Mouse (Mus musculus) retina, postnatal 1 day (tissue): Measurements from ENCODE around the gene Mrps11.
A peak's percentile ranks its signal among the peaks of the same experiment; 100 is the strongest.

Source experiments
- DNase-seq: peaks from one replicate; pipeline ENCODE4 v3.0.0-alpha.2; 2012

Gene Mrps11

DNA sequence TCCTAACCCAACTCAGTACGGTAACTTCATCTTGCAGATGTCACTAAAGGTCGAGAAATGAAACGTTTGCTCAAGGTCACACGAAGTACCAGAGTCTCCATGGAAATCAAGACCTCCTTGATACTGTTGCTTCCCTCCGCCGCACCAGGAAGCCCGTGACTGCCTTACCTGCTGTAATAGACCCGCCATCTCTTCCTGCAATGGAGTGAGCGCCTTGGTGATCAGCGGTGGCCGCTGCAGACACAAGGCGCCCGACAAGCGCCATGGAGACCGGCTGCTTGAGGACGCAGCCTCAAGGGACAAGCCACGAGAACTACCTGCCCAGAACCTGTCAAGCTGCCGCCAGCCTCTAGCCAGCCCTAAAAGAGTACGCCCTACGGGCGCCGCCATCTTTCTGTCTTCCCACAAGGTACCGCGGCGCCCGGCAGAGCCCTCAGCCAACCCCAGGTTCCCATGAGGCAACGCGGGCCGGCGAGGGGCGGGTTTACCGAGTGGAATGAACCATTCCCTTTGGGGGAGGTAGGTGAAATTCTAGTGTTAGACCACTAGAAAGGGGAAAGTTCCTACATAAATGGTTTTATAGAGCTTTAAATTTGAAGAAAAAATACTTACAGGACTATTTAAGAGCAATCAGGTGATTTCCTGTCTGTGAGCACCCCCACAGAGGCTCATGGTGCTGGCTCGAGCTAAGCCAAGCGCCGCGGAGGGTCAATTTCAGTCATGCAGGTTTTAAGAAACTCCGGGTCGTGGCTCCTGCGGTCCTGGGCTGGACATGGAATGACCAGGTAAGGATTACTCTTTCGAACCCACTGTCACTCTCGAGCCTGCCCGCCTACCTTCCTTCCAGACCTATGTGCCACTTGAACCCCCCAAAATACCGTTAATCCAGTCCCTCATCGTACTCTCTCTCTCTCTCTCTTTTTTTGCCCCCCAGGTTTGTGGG lies at the start of gene Mrps11, which contains the start of gene Mrpl46:
TSS of gene Mrps11 (plus strand) at position 481 of the 943 bp plus-strand sequence.
TSS of gene Mrpl46 (minus strand) at position 893 of the 943 bp plus-strand sequence.
- peak; percentile 94 for DNase-seq

DNA sequence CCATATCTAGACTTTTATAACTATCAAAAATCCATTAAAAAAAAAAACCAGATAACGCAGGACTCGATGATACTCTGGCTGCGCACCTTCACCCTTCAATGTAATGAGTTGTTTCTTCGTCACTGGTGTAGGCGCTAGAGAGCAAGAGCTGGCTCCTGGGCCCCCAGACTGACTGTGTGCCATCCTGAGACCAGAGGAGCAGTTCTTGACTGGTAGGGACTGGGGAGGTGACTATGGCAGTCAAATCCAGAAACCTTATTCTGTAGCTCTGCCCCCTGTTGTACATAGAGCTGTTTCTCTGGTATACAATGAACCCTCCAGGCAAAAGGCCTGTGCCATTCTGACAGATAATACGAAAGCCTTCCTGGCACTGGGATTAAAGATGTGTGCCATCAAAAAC lies 45.7 kb upstream of the Mrps11 start:
- DNase-seq, result no peak

GRCm38 (mm10) chr7:78737614-78738210 lies 45.2 kb upstream of the Mrps11 start, which contains the start of gene Ntrk3:
Gene Ntrk3, minus strand, starts transcription at chr7:78738012.
- no peak for DNase-seq

DNA sequence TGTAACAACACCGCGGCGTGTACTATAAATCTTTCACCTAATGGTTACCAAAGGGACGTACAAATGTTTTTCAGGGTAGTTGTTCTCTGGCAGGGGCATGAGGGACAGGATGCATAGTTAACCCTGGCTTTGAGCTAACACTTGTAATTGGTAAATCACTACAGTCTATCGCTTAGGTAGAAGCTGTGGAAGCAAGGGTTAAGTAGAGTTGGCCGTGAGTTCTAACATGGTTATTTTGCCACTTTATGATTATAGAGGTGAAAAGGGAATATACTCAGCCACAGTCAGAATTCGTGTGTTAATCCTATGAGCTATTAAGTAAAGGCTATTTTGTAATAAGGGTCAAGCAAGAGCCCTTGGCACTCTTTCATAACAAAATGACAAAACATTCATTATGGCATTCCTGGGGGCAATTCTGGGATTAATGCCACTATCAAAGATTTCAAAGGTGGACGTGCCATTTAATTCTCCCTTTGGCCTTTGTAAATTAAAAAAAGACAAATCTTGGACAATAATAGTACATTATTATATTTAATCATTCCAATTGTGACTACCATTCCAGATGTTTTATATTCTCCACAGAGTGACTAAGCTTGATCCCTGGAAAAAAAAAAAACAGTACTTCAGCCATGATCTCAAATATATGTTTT lies 43.4 kb upstream of the Mrps11 start:
- no peak for DNase-seq

- no peak for DNase-seq
Observed at GRCm38 (mm10) chr7:78743731-78744385, 39.1 kb upstream of the Mrps11 start.

- no peak for DNase-seq
Observed at GRCm38 (mm10) chr7:78752961-78753360, 30.0 kb upstream of the Mrps11 start.

DNA sequence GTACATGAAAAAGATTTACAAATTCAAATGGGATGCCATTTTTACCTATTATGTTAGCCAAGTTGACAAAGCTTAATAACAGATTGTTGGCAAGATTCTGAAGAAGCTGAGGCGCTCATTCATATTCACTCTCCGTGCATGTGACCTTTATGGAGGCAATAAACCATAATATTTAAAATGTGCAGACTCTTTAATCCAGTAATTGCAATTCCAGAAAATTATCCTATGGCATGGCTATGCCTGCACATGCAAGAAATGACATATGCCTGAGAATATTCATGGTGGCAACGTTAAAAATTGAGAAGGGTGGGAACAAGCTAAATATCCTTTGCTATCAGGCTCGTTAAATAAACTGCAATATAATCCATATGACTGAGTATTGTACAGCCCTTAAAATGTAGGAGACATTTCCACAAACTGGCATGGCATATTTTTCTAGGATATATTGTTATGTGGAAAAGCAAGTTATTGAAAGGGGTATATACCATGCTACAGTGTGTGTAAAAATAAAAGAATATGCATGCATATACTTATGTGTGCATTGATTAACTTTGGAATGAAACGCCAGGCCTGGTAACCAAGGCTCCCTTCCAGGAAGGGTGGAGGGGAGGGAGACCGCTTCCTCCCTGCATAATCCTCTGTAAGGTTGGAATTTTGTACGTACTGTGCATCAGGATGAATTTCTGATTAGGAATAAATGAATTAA lies 29.0 kb upstream of the Mrps11 start:
- DNase-seq, result no peak

GRCm38 (mm10) chr7:78754458-78755000 lies 28.4 kb upstream of the Mrps11 start:
- DNase-seq, result no peak

- no peak for DNase-seq
Observed at GRCm38 (mm10) chr7:78763801-78764200, 19.1 kb upstream of the Mrps11 start.

DNA sequence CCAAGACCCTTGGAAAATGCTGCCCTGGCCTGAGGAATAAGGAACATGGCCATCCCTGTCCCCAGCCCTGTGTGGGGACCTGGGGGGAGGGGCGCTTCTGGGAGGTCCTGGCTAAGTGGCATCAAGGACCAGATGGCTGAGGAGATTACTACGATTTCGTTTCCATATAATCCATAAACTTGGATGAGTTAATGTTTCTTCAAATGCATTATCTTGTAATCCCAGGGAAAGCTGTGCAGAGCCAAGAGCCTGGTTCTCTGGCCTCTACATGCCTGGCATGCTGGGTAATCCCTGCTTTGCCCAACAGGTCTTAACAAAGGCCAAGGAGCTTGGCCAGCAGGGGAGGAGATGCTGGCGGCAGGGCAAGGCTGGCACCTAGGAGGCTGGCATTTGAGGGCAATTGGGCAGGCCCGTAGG lies 17.7 kb upstream of the Mrps11 start:
- DNase-seq, result peak; percentile 82

GRCm38 (mm10) chr7:78766019-78766683 lies 16.8 kb upstream of the Mrps11 start:
- DNase-seq, result peak; percentile 87

DNA sequence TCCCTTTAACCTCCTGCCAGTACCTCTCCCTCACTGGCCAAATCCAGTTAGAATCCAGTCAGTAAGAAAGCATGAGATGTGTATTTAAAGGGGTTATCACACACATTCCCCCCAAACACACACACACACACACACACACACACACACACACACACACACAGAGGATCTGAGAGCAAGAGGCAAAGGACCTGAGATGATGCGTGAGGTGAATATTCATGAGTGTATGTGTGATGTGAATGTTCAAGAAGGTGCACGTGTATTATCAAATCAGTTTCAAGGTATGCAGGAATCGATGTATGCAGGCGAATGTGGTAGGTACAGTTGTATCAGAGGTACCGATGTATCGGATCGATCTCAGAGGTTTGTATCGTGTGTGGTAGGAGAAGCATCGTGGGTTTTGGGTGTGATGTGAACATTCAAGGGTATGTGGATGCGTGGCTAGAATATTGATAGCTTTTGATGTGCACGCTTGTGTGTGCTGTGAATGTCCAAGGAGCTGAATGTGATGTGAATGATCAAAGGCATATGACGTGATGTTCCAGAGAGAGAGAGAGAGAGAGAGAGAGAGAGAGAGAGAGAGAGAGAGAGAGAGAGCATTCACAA lies 14.9 kb upstream of the Mrps11 start:
- DNase-seq, result no peak

GRCm38 (mm10) chr7:78769075-78769652 lies 13.8 kb upstream of the Mrps11 start:
- DNase-seq, result no peak

DNA sequence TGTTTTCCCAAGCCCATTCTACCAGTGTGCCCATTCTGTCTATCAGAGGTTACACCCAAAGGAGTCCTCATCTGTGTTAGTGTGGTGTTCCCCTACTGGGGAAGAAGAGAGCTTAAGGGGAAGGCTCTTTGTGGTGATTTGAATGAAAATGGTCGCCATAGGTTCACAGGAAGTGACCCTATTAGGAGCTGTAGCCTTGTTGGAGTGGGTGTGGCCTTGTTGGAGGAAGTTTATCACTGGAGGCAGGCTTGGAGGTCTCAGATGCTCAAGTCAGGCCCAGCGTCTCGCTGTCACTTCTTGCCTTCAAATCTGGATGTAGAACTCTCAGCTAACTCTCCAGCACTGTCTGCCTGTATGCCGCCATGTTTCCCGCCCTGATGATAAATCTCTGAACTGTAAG lies 12.0 kb upstream of the Mrps11 start:
- no peak for DNase-seq

GRCm38 (mm10) chr7:78778741-78779140 lies 4.2 kb upstream of the Mrps11 start:
- no peak for DNase-seq

DNA sequence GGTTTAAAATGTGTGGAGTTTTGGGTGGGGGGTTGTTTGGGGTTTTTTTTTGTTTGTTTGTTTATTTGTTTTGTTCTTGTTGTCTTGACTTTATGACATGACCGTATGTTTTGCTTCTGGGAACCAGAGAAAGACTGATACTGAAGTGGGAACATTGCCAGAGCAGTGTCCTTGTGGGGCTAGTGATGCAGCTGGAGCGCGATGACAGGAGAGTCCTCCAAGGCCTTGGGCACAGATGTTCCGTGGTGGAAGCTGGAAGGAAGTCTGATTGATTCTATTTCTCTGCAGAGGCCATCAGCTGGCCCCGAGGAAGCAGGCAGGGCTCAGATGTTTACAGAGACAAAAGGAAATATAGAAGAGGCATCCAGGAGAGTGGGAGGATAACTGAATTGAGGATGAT lies 3.0 kb downstream of the Mrps11 start:
- DNase-seq, result no peak

- DNase-seq, result no peak
Observed at GRCm38 (mm10) chr7:78787793-78788380, 5.0 kb downstream of the Mrps11 start.

DNA sequence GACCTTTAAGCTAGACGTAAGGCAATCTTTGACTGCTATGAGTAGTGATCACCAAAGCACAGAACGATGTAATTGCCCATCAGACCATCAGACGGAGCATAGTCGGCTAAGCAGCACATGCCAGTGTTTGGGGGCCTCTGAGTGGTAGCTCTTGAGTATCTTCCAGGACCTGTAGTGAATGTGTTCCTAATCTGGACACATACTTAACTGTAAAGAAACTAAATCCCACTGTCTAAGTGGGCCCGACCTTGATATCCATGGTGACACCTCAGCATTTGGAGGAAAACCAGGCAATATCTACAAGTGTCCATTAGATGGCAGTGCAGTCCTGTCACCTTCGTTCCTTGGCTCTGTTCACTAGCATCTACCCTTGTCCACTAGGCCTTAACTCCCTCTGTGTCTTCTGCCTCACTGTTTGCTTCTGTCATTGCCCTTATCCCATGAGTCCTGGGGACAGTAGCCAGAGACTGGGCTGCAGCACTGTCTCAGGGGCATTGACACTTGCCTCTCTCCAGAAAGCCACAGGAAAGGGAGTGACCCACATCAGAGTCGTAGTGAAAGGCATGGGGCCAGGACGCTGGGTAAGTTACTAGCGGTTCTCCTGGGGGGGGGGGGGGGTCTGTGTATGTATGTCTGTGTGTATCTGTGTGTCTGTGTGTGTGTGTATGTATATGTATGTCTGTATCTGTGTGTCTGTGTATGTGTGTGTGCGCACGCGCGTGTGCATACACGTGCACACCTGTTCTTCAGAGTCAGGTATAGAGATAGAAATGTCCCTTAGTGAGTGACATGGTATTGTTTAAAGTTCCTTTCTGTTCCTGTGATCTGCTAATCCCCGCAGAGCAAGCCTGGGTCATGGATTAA lies 8.7 kb downstream of the Mrps11 start:
- peak; percentile 85 for DNase-seq
